Mouse (Mus musculus) adrenal gland, adult 2 months (tissue): ENCODE measurements around the gene Gm42417. TPM values are rescaled to one million over a fixed set of nuclear protein-coding genes. Genes with fewer than 3 reads are reported as not detected.
A peak's percentile ranks its signal among the peaks of the same experiment; 100 is the strongest.

ENCODE experiments used
- DNase-seq: peaks from one replicate; pipeline ENCODE4 v3.0.0; 2021
- long read RNA-seq: library from polyadenylated mRNA; stranded (forward); transcript quantifications from one replicate; pipeline ENCODE4 v2.0.0, GENCODE M21; 2021
- polyA plus RNA-seq: library from polyadenylated mRNA; depleted of rRNA; stranded (reverse); fragments of >200 nt; gene quantifications from 2 replicates; pipeline ENCODE4 v1.2.3, GENCODE M21; 2012; rRNA removed
- total RNA-seq, 2 experiments: library from RNA; stranded (reverse); gene quantifications; 2 replicates each; pipeline ENCODE4 v1.2.3; 2021

Gene Gm42417
- total RNA-seq (not detected), polyA plus RNA-seq (not detected in 2 replicates)
- long read RNA-seq: 0 reads

GRCm38 (mm10) chr1:36539186-36539585, at the start of gene Gm42417:
Gm42417 (minus strand) TSS chr1:36539429.
- DNase-seq: peak; percentile 96

- DNase-seq: no peak
These were observed 48.6 kb upstream of the Gm42417 start for GRCm38 (mm10) chr1:36587860-36588259.

- no peak for DNase-seq
These were observed 47.1 kb upstream of the Gm42417 start for GRCm38 (mm10) chr1:36586288-36586687.

GRCm38 (mm10) chr1:36583408-36584116, 44.3 kb upstream of the Gm42417 start:
- DNase-seq: peak; percentile 55

GRCm38 (mm10) chr1:36582211-36582610, 43.0 kb upstream of the Gm42417 start:
- DNase-seq: no peak

GRCm38 (mm10) chr1:36581260-36581659, 42.0 kb upstream of the Gm42417 start:
- DNase-seq: no peak

GRCm38 (mm10) chr1:36580384-36581207, 41.4 kb upstream of the Gm42417 start:
- DNase-seq: peak; percentile 64

- DNase-seq: no peak
These were observed 40.8 kb upstream of the Gm42417 start for GRCm38 (mm10) chr1:36579974-36580383.

- no peak for DNase-seq
These were observed 37.9 kb upstream of the Gm42417 start for GRCm38 (mm10) chr1:36576991-36577675.

- DNase-seq: no peak
These were observed 36.1 kb upstream of the Gm42417 start for GRCm38 (mm10) chr1:36575347-36575746.

- DNase-seq: no peak
These were observed 35.1 kb upstream of the Gm42417 start for GRCm38 (mm10) chr1:36574196-36574955.

GRCm38 (mm10) chr1:36573524-36573923, 34.3 kb upstream of the Gm42417 start:
- no peak for DNase-seq

- DNase-seq: no peak
These were observed 33.5 kb upstream of the Gm42417 start for GRCm38 (mm10) chr1:36572709-36573108.

- no peak for DNase-seq
These were observed 33.0 kb upstream of the Gm42417 start for GRCm38 (mm10) chr1:36572140-36572700.

- peak; percentile 87 for DNase-seq
These were observed 32.4 kb upstream of the Gm42417 start for GRCm38 (mm10) chr1:36571627-36572026.

- DNase-seq: no peak
These were observed 31.1 kb upstream of the Gm42417 start for GRCm38 (mm10) chr1:36570320-36570719.

GRCm38 (mm10) chr1:36569694-36570276, 30.6 kb upstream of the Gm42417 start:
- DNase-seq: peak; percentile 43

- peak; percentile 64 for DNase-seq
These were observed 29.5 kb upstream of the Gm42417 start for GRCm38 (mm10) chr1:36568776-36569175.

- no peak for DNase-seq
These were observed 28.8 kb upstream of the Gm42417 start for GRCm38 (mm10) chr1:36567818-36568603.

- no peak for DNase-seq
These were observed 27.2 kb upstream of the Gm42417 start for GRCm38 (mm10) chr1:36566425-36566824.
